Mouse (Mus musculus): Measurements from ENCODE around the gene Mat2a. TPM values are rescaled to one million over a fixed set of nuclear protein-coding genes. Genes with fewer than 3 reads are reported as not detected.
"Not testable (repeated sequence)": the region's sequence is repeated elsewhere in the genome, so short reads cannot be mapped to it uniquely, and the experiment has no call there.

Mat2a gene
- polyA plus RNA-seq, 1 experiment from 2014 or later = 235 TPM

- Histone ChIP-seq H3K9ac (no peak overlapping the region), H3K4me3 (replicated peaks) (no peak overlapping the region), H3K36me3 (no peaks in the 10 kb centered on the region), H3K4me2 (no peak overlapping the region), H3K27ac (no peak overlapping the region), H3K27me3 (no peaks in the 10 kb centered on the region), H3K4me1 (replicated peaks) (peaks cover 5% of the 10 kb centered on the region), H3K9me3 (replicated peaks) (no peaks in the 10 kb centered on the region)
- WGBS (ENCODE audit: insufficient replicate concordance) = 73% methylated on average over 4 of the region's 4 CpGs
- DNase-seq = no peak
- ATAC-seq (ENCODE audit: low read depth) = no peak
Measured at GRCm38 (mm10) chr6:72475221-72475985, 36.0 kb upstream of the Mat2a start.

- WGBS (ENCODE audit: insufficient replicate concordance) = 49% methylated on average over 14 of the region's 14 CpGs
- Histone ChIP-seq H3K9me3 (replicated peaks) (no peaks in the 10 kb centered on the region), H3K9ac (no peak overlapping the region), H3K4me2 (no peak overlapping the region), H3K27ac (no peak overlapping the region), H3K4me1 (replicated peaks) (no peaks in the 10 kb centered on the region; the same call in 1 of the 2 replicates), H3K27me3 (no peaks in the 10 kb centered on the region), H3K4me3 (replicated peaks) (no peak overlapping the region), H3K36me3 (no peaks in the 10 kb centered on the region)
- no peak for DNase-seq
- no peak for ATAC-seq (ENCODE audit: low read depth)
Measured at GRCm38 (mm10) chr6:72473264-72474041, 34.1 kb upstream of the Mat2a start.

GRCm38 (mm10) chr6:72466171-72466570 lies 26.8 kb upstream of the Mat2a start:
- no peak overlapping the region for H3K27ac ChIP-seq
- 66% methylated on average over 4 of the region's 4 CpGs for WGBS (ENCODE audit: insufficient replicate concordance)
- H3K4me3 ChIP-seq (replicated peaks) = no peak overlapping the region
- no peaks in the 10 kb centered on the region for H3K36me3 ChIP-seq
- no peak overlapping the region for H3K4me2 ChIP-seq
- H3K27me3 ChIP-seq = no peaks in the 10 kb centered on the region
- ATAC-seq (ENCODE audit: low read depth) (no peak), DNase-seq (no peak)
- no peaks in the 10 kb centered on the region for H3K4me1 ChIP-seq (replicated peaks)
- no peak overlapping the region for H3K9ac ChIP-seq
- no peaks in the 10 kb centered on the region for H3K9me3 ChIP-seq (replicated peaks)

- DNase-seq (no peak), ATAC-seq (ENCODE audit: low read depth) (no peak)
- Histone ChIP-seq H3K9me3 (replicated peaks) (no peaks in the 10 kb centered on the region), H3K9ac (no peak overlapping the region), H3K27me3 (no peaks in the 10 kb centered on the region), H3K4me3 (replicated peaks) (no peak overlapping the region), H3K27ac (no peak overlapping the region), H3K36me3 (no peaks in the 10 kb centered on the region), H3K4me1 (replicated peaks) (peaks cover 5% of the 10 kb centered on the region), H3K4me2 (no peak overlapping the region)
- 57% methylated on average over 8 of the region's 8 CpGs for WGBS (ENCODE audit: insufficient replicate concordance)
Measured at GRCm38 (mm10) chr6:72465361-72466157, 26.2 kb upstream of the Mat2a start.

GRCm38 (mm10) chr6:72462550-72463257 lies 23.3 kb upstream of the Mat2a start:
- not testable (repeated sequence) for H3K36me3 ChIP-seq; H3K4me2 ChIP-seq; H3K9ac ChIP-seq; H3K4me3 ChIP-seq (replicated peaks); H3K27ac ChIP-seq; DNase-seq; H3K27me3 ChIP-seq; ATAC-seq (ENCODE audit: low read depth); H3K9me3 ChIP-seq (replicated peaks)
- peaks cover 27% of the 10 kb centered on the region for H3K4me1 ChIP-seq (replicated peaks)
- 65% methylated on average over 5 of the region's 5 CpGs for WGBS (ENCODE audit: insufficient replicate concordance)

GRCm38 (mm10) chr6:72460036-72460801 lies 20.9 kb upstream of the Mat2a start:
- Histone ChIP-seq H3K36me3 (no peaks in the 10 kb centered on the region), H3K9ac (no peak overlapping the region), H3K9me3 (replicated peaks) (no peaks in the 10 kb centered on the region), H3K4me3 (replicated peaks) (no peak overlapping the region), H3K27me3 (no peaks in the 10 kb centered on the region), H3K4me2 (no peak overlapping the region), H3K27ac (peak overlapping the region; percentile 47; the same call in 1 of the 2 replicates), H3K4me1 (replicated peaks) (peaks cover 42% of the 10 kb centered on the region)
- ATAC-seq (ENCODE audit: low read depth) = no peak
- 46% methylated on average over 9 of the region's 9 CpGs for WGBS (ENCODE audit: insufficient replicate concordance)
- DNase-seq = no peak

- peaks cover 55% of the 10 kb centered on the region for H3K4me1 ChIP-seq (replicated peaks)
- H3K4me3 ChIP-seq (replicated peaks) = no peak overlapping the region
- no peak for ATAC-seq (ENCODE audit: low read depth)
- H3K27ac ChIP-seq = 0 out of 2 replicates have a peak overlapping the region, but pooled peaks have one; percentile 9
- H3K9me3 ChIP-seq (replicated peaks) = no peaks in the 10 kb centered on the region
- no peak overlapping the region for H3K4me2 ChIP-seq
- H3K27me3 ChIP-seq = no peaks in the 10 kb centered on the region
- no peaks in the 10 kb centered on the region for H3K36me3 ChIP-seq
- 70% methylated on average over 5 of the region's 5 CpGs for WGBS (ENCODE audit: insufficient replicate concordance)
- no peak for DNase-seq
- H3K9ac ChIP-seq = no peak overlapping the region
Measured at GRCm38 (mm10) chr6:72458921-72459320, 19.6 kb upstream of the Mat2a start.

GRCm38 (mm10) chr6:72458418-72458817 lies 19.1 kb upstream of the Mat2a start:
- H3K4me3 ChIP-seq (replicated peaks) = no peak overlapping the region
- no peak overlapping the region for H3K9ac ChIP-seq
- DNase-seq (no peak), ATAC-seq (ENCODE audit: low read depth) (no peak)
- H3K27me3 ChIP-seq = no peaks in the 10 kb centered on the region
- H3K36me3 ChIP-seq = no peaks in the 10 kb centered on the region
- no peak overlapping the region for H3K4me2 ChIP-seq
- H3K4me1 ChIP-seq (replicated peaks) = peaks cover 57% of the 10 kb centered on the region
- 0 out of 2 replicates have a peak overlapping the region, but pooled peaks have one; percentile 9 for H3K27ac ChIP-seq
- WGBS (ENCODE audit: insufficient replicate concordance) = 67% methylated on average over 7 of the region's 7 CpGs
- H3K9me3 ChIP-seq (replicated peaks) = no peaks in the 10 kb centered on the region

- H3K4me2 ChIP-seq = peak overlapping the region; percentile 7; the same call in 1 of the 2 replicates
- H3K27me3 ChIP-seq = no peaks in the 10 kb centered on the region
- peak overlapping the region; percentile 11; the same call in 1 of the 2 replicates for H3K9ac ChIP-seq
- 34% methylated on average over 4 of the region's 4 CpGs for WGBS (ENCODE audit: insufficient replicate concordance)
- no peak overlapping the region for H3K4me3 ChIP-seq (replicated peaks)
- DNase-seq (no peak), ATAC-seq (ENCODE audit: low read depth) (peak; percentile 53)
- peak overlapping the region; percentile 41; the same call in 1 of the 2 replicates for H3K27ac ChIP-seq
- no peaks in the 10 kb centered on the region for H3K9me3 ChIP-seq (replicated peaks)
- no peaks in the 10 kb centered on the region for H3K36me3 ChIP-seq
- H3K4me1 ChIP-seq (replicated peaks) = peaks cover 57% of the 10 kb centered on the region
Measured at GRCm38 (mm10) chr6:72456567-72456966, 17.2 kb upstream of the Mat2a start.

- Histone ChIP-seq H3K27me3 (no peaks in the 10 kb centered on the region), H3K4me2 (0 out of 2 replicates have a peak overlapping the region, but pooled peaks have one; percentile 9), H3K4me3 (replicated peaks) (no peak overlapping the region), H3K36me3 (no peaks in the 10 kb centered on the region), H3K9ac (0 out of 2 replicates have a peak overlapping the region, but pooled peaks have one; percentile 31), H3K9me3 (replicated peaks) (no peaks in the 10 kb centered on the region), H3K27ac (peak overlapping the region; percentile 56), H3K4me1 (replicated peaks) (peaks cover 46% of the 10 kb centered on the region)
- ATAC-seq (ENCODE audit: low read depth) (0 out of 2 replicates have a peak, but pooled peaks have one; percentile 22), DNase-seq (no peak)
- WGBS (ENCODE audit: insufficient replicate concordance) = 67% methylated on average over 7 of the region's 7 CpGs
Measured at GRCm38 (mm10) chr6:72454833-72455373, 15.5 kb upstream of the Mat2a start.
